Mouse (Mus musculus): ENCODE measurements around the gene Ciart.

DNA sequence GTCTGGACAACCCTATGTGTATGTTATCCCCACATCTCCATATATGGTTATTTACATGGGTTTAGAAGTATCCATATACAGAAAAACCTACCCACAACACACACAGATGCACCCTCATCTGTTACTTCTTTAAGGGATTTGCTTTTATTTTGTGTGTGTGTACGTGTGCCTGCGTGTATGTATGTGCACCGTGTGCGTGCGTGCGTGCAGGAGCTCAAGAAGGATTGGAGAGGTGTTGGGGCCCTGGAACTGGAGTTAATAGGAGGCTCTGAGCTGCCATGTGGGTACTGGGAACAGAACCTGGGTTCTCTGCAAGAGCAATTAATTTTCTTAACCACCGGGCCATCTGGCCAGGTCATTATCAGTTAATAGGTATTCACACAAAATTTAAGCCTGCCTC, 10.0 kb downstream of the Ciart start:
- no peak for TF ChIP-seq ZC3H11A (IDR thresholded peaks at IDR 0.05; ENCODE audit: low read depth, low read length)
- no peak for TF ChIP-seq POLR2A (IDR thresholded peaks at IDR 0.05; ENCODE audit: low read depth, low read length)
- TF ChIP-seq E2F4 (IDR thresholded peaks at IDR 0.05; ENCODE audit: insufficient replicate concordance, low read depth, low read length), result no peak
- TF ChIP-seq MAX (IDR thresholded peaks at IDR 0.05; ENCODE audit: low read length), result no peak
- no peak for TF ChIP-seq GABPA (IDR thresholded peaks at IDR 0.05; ENCODE audit: insufficient replicate concordance, low read depth, low read length)
- no peak for TF ChIP-seq EP300 (IDR thresholded peaks at IDR 0.05; ENCODE audit: low read length)
- no peak for TF ChIP-seq POLR2AphosphoS2 (IDR thresholded peaks at IDR 0.05; ENCODE audit: low read depth, low read length)
- no peak for TF ChIP-seq CTCF (conservative IDR thresholded peaks at IDR 0.05 in 1 of 2, IDR thresholded peaks at IDR 0.05 in 1 of 2; ENCODE audit: low read depth in 2 of 2, low read length in 2 of 2)
- no peak for TF ChIP-seq ELF1 (IDR thresholded peaks at IDR 0.05; ENCODE audit: low read depth, low read length)
- TF ChIP-seq TBP (conservative IDR thresholded peaks at IDR 0.05; ENCODE audit: low read depth, low read length), result no peak
